Mouse (Mus musculus) megakaryocyte, embryonic 14.5 days (primary cell): ENCODE measurements around the gene Lrfn1.

Source experiments
- FLI1 ChIP-seq: IDR thresholded peaks from 2 replicates; pipeline ENCODE4 v1.6.1; 2012; ENCODE audit warnings: low read length, inconsistent platforms, mixed read lengths
- GATA1 ChIP-seq: IDR thresholded peaks from 3 replicates; pipeline ENCODE4 v1.6.1; 2012; ENCODE audit warnings: mixed read lengths, low read length, inconsistent platforms, borderline replicate concordance

- TF ChIP-seq GATA1 (peak; percentile 5; the same call in 1 of the 3 replicates), FLI1 (peak; percentile 36; the same call in 1 of the 2 replicates)
These were observed 9.1 kb upstream of the Lrfn1 start for GRCm38 (mm10) chr7:28442688-28443087.
